Mouse (Mus musculus): ENCODE measurements around the gene Ccdc60.

DNA sequence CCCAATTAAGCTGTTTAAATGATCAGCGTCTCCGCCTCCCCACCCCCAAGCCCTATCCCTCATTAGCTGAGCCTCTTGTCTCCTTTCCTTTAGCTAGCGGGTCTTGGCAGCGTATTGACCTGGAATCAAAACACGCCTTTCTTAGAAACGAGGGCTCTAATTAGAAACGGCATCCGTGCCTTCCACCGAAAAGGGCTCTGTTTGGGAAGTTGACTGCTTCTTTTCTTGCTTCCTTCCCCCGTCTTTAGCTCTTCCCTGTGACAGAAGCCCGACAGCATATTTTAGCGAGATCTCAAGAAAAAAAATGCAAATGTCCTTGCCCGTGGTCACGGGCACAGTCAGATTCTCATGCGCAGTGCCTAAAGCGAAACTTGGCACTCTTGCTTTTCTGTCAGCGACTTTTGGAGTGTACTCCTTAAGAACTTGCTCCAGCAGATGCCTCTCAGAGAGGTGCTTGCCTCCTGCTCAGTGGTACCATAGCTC is 10.3 kb downstream of the Ccdc60 start:
- TF ChIP-seq CTCF (IDR thresholded peaks at IDR 0.05; ENCODE audit: borderline replicate concordance, control insufficient read depth, extremely low read depth, insufficient read depth, low read length, poor library complexity) = no peak
- no peak for TF ChIP-seq POLR2A (IDR thresholded peaks at IDR 0.05; ENCODE audit: control insufficient read depth, extremely low read depth, insufficient read depth, low read length, poor library complexity)

Measured in thymus, adult 2 months (tissue).